Mouse (Mus musculus) embryonic facial prominence, embryonic 14.5 days (tissue): ENCODE measurements at regions not wholly inside any gene's neighbourhood (a gene's known extent, or its start where the extent isn't known, plus 50 kb on each side); places are given as distances from the start of the nearest gene placed in this dataset.

Source experiments
- ATAC-seq: fragments of 200-750 bp; cut with Nextera tagmentation; 2 replicates; pipeline ENCODE4 v1.8.0; 2017; ENCODE audit warnings: low read depth, moderate number of reproducible peaks, moderate TSS enrichment
- DNase-seq: peaks from one replicate; pipeline ENCODE4 v3.0.0-alpha.2; 2015; ENCODE audit warnings: low spot score
- H3K27ac ChIP-seq: fragments of 300-500 bp; sonication (generic); replicated peaks from 2 replicates; pipeline ENCODE4 v1.5.1; 2014; ENCODE audit warnings: low read depth, mild to moderate bottlenecking, low read length, moderate library complexity
- H3K27me3 ChIP-seq: fragments of 300-500 bp; sonication (generic); replicated peaks from 2 replicates; pipeline ENCODE4 v1.6.1; 2014; ENCODE audit warnings: low read length; ENCODE audit not compliant: control insufficient read depth, insufficient read depth
- H3K36me3 ChIP-seq: fragments of 300-500 bp; sonication (generic); 2 replicates; pipeline ENCODE4 v1.6.1; 2014; ENCODE audit warnings: low read length, mixed read lengths; ENCODE audit not compliant: control insufficient read depth, insufficient read depth
- H3K4me1 ChIP-seq: fragments of 300-500 bp; sonication (generic); 2 replicates; pipeline ENCODE4 v1.6.1; 2014; ENCODE audit warnings: antibody characterized with exemption, low read length; ENCODE audit not compliant: control insufficient read depth, insufficient read depth
- H3K4me2 ChIP-seq: fragments of 300-500 bp; sonication (generic); 2 replicates; pipeline ENCODE4 v1.6.1; 2014; ENCODE audit warnings: low read depth, mild to moderate bottlenecking, low read length, moderate library complexity, mixed read lengths
- H3K4me3 ChIP-seq: fragments of 300-500 bp; sonication (generic); 2 replicates; pipeline ENCODE4 v1.5.1; 2014; ENCODE audit warnings: low read depth, mild to moderate bottlenecking, low read length
- H3K9ac ChIP-seq: fragments of 300-500 bp; sonication (generic); 2 replicates; pipeline ENCODE4 v1.6.1; 2014; ENCODE audit warnings: low read depth, mild to moderate bottlenecking, low read length, moderate library complexity, mixed read lengths
- H3K9me3 ChIP-seq: fragments of 300-500 bp; sonication (generic); 2 replicates; pipeline ENCODE4 v1.6.1; 2016; ENCODE audit warnings: low read length; ENCODE audit not compliant: control insufficient read depth
- WGBS: fragments of 180-500 bp; shearing (Covaris S2); extraction: QIAGEN DNeasy Blood & Tissue Kit; methylation state at CpG from one replicate; pipeline ENCODE4 v1.1.7; 2014; 5-methylcytosine and 5-hydroxymethylcytosine counted together

DNA sequence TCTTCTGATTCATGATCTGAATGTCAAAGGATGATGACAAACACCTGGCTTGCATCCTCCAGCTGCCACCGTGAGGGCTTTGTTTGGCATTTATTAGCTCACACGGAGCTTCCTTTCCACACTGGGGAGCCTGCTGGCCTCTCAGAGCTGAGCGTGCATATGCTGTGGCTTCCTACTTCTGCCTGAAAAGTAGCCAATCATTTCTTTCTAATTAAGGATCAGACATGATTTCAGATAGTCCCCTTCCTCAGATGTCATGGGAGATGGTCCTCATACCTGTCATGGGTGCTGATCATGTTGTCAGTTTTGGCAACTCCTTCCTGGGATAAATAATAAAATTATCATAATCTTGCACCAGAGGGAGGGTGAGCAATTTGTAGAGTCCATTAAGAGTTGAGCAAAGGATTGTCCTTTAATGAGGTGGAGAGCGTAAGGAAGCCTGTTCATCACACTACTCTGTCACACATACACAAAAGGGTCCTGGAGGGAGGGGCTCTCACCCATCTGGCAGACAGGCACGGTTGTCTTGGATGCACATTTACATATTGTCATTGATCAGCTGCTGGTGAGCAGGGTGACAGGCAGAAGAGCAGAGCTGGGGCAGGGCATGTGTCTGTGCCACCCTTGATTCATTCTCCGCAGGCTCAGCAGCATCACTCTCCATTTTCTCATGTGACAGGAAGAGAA, 162.6 kb downstream of the Ppp4r2 start:
- Histone ChIP-seq H3K9ac (no peak overlapping the region), H3K36me3 (no peaks in the 10 kb centered on the region), H3K4me3 (no peak overlapping the region), H3K27me3 (no peaks in the 10 kb centered on the region), H3K4me1 (no peaks in the 10 kb centered on the region), H3K9me3 (0 out of 2 replicates have a peak, but pooled peaks cover 2% of the 10 kb centered on the region), H3K27ac (no peak overlapping the region), H3K4me2 (no peak overlapping the region)
- no peak for DNase-seq
- WGBS: 47% methylated on average over 6 of the region's 6 CpGs
- ATAC-seq: no peak

DNA sequence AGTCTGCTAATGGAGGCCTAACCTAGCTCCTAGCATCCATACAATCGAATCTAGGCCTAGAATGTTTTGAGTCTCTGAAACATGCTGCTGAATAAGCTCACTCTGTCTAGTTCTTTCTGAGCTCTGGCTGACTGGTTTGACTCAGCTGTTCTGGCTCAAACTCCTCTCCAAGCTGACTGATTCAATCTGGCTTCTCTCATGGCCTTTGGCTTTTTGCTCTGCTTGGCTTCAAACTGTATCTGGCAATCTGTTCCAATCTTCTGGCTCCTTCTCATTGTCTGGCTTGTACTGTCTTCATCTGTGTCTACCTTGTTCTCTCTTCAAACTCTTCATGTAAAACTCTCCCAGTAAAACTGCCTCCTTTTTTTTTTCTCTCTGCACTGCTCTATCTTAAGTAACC, 164.9 kb downstream of the Ppp4r2 start:
- ATAC-seq: no peak
- no peaks in the 10 kb centered on the region for H3K36me3 ChIP-seq

DNA sequence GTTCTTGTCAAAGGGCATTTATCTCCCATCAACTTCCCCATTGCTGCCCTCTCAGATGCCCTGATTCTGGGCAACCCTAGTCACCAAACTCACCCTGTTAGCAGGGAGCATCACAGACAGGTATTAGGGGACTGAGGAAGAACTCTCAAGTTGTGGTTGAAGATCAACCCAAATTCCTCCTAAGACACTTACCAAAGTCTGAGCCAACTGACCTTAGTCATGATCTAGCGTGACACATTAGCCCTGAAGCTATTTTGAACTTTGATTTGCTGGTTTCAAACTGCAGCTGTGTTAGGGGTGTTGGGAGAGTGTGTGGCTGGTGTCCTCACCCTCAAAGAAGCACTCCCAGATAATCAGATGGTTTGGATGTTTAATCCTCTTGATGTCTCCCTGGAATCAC, 170.5 kb downstream of the Ppp4r2 start:
- H3K4me3 ChIP-seq: no peak overlapping the region
- no peaks in the 10 kb centered on the region for H3K27me3 ChIP-seq
- no peaks in the 10 kb centered on the region for H3K9me3 ChIP-seq
- H3K4me2 ChIP-seq: no peak overlapping the region
- H3K27ac ChIP-seq: no peak overlapping the region
- DNase-seq (no peak), ATAC-seq (no peak)
- 88% methylated on average over 1 of the region's 1 CpGs for WGBS
- H3K36me3 ChIP-seq: no peaks in the 10 kb centered on the region
- no peaks in the 10 kb centered on the region for H3K4me1 ChIP-seq
- no peak overlapping the region for H3K9ac ChIP-seq

More for the DNA sequence above, 164.9 kb downstream of the Ppp4r2 start:
- Histone ChIP-seq H3K9ac (no peak overlapping the region), H3K9me3 (0 out of 2 replicates have a peak, but pooled peaks cover 2% of the 10 kb centered on the region), H3K4me3 (no peak overlapping the region), H3K4me2 (no peak overlapping the region), H3K27ac (no peak overlapping the region), H3K4me1 (no peaks in the 10 kb centered on the region), H3K27me3 (no peaks in the 10 kb centered on the region)
- 78% methylated on average over 1 of the region's 1 CpGs for WGBS
- no peak for DNase-seq

DNA sequence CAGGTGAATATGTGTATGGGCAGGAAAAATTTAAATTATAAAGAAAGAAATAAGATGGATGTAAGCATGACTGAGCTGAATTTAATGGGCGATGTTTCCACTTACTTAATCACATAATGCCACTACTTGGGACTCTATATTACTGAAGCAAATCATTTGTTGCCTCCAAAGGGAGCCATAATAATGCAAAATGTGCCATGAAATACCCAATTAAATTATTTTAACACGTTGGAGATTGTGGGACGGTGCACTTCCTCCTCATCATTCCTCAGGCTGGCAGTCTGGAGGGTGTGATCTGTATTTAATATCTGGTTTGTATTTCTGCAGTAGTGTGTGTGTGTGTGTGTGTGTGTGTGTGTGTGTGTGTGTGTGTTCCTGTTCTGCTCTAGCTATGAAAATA, 188.2 kb downstream of the Ppp4r2 start:
- no peaks in the 10 kb centered on the region; the same call in 1 of the 2 replicates for H3K4me1 ChIP-seq
- H3K4me2 ChIP-seq: no peak overlapping the region
- H3K9me3 ChIP-seq: no peaks in the 10 kb centered on the region
- 60% methylated on average over 3 of the region's 3 CpGs for WGBS
- H3K4me3 ChIP-seq: no peak overlapping the region
- no peak overlapping the region for H3K27ac ChIP-seq
- no peaks in the 10 kb centered on the region for H3K36me3 ChIP-seq
- H3K27me3 ChIP-seq: no peaks in the 10 kb centered on the region
- ATAC-seq (no peak), DNase-seq (no peak)
- H3K9ac ChIP-seq: no peak overlapping the region

DNA sequence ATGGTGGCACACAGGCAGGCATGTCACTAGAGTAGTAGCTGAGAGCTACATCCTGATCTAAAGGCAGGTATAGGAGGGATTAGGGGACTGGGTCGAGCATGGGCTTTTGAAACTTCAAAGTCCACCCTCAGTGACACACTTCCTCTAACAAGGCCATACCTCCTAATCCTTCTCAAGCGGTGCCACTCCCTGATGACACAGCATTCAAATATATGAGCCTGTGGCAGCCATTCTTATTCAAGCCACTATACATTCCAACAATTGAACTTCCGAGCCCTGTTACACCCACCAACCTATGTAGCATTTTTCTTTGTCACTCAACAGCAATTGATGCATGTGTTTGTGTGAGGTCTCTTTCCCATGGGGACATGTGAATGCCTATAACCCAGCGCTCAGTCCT, 192.4 kb downstream of the Ppp4r2 start:
- no peak for ATAC-seq
- no peak overlapping the region for H3K4me3 ChIP-seq
- 78% methylated on average over 4 of the region's 4 CpGs for WGBS

DNA sequence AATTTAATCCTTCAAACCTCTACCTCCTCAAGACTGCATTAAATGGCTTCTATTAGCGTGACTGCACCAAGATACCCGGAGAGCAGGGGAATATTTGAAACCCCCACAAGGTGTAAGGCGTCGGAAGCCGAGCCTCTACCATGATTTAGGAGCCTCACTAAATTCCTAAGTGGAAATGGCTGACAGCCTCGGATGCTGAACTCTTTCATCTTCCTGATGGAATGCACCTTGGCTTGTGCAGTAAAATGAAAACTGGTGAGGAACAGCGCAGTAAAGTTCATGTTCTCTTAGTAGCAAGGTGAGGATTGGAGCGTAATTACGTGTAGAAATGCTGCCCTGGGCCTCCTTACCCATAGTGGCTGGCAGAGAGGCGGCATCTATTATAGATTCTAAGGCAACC, 194.0 kb downstream of the Ppp4r2 start:
- no peak overlapping the region for H3K9ac ChIP-seq
- H3K9me3 ChIP-seq: no peaks in the 10 kb centered on the region
- no peaks in the 10 kb centered on the region for H3K36me3 ChIP-seq
- no peak for ATAC-seq
- 68% methylated on average over 10 of the region's 10 CpGs for WGBS
- H3K4me3 ChIP-seq: no peak overlapping the region
- H3K4me1 ChIP-seq: no peaks in the 10 kb centered on the region
- H3K27me3 ChIP-seq: no peaks in the 10 kb centered on the region
- no peak overlapping the region for H3K4me2 ChIP-seq
- H3K27ac ChIP-seq: no peak overlapping the region
- DNase-seq: no peak

More for the DNA sequence above, 192.4 kb downstream of the Ppp4r2 start:
- Histone ChIP-seq H3K27ac (no peak overlapping the region), H3K4me1 (no peaks in the 10 kb centered on the region; the same call in 1 of the 2 replicates), H3K36me3 (no peaks in the 10 kb centered on the region), H3K9me3 (no peaks in the 10 kb centered on the region), H3K4me2 (no peak overlapping the region), H3K9ac (no peak overlapping the region), H3K27me3 (no peaks in the 10 kb centered on the region)
- no peak for DNase-seq

DNA sequence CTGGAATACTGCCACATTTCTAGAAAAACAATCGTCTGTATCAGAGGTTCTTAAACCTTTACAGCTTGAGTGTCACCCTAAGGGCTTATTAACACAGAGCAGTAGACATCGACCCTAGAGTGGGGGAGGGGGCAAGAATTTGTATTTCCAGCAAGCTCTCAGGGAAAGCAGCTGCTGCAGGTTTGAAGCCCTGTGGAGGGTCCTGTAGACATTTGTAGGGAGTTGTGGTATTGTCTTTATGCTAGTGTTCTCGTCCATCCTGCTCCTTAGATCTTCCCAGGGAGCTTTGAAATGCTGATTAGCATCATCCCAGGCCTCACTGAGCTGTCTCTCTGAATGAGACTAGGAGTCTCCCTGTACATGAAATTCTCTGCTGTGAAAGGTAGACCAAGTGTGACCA, 196.0 kb downstream of the Ppp4r2 start:
- Histone ChIP-seq H3K4me3 (no peak overlapping the region), H3K9me3 (no peaks in the 10 kb centered on the region), H3K4me2 (no peak overlapping the region), H3K27ac (no peak overlapping the region), H3K4me1 (no peaks in the 10 kb centered on the region), H3K9ac (no peak overlapping the region), H3K36me3 (no peaks in the 10 kb centered on the region), H3K27me3 (no peaks in the 10 kb centered on the region)
- ATAC-seq (no peak), DNase-seq (no peak)
- 25% methylated on average over 3 of the region's 3 CpGs for WGBS

DNA sequence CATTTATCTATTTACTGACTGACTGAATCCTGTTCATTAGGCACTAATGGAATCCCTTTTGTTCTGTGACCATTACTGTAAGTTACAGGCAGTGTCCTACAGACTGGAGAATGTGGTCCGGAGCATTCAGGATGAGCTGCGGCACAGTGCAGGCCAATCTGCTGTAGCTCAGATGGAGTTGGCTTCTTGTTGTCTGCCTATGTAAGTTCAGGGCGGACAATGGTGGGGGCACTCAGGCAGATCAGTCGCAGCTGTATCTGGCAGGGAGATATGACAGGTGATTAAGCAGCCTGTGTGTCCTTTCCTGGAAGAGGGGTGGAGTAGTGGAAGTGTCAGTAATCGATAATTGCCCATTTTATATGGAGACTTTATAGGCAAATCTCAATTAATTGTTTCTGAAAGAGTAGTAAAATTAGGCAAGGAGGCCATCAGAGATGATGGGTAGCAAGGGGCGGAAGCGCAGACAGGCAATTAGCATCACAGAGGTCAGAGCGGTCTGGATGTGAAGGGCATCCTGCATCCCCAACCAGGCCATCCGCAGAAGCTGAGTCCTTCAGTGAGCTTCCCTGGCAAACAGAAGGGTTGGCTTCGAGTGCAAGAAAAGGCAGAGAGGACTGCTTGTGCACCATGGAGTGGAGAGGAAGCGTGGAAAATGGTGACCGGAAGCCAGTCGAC, 197.2 kb downstream of the Ppp4r2 start:
- H3K4me3 ChIP-seq: no peak overlapping the region
- no peak overlapping the region for H3K27ac ChIP-seq
- H3K36me3 ChIP-seq: no peaks in the 10 kb centered on the region
- no peak for DNase-seq
- H3K9ac ChIP-seq: no peak overlapping the region
- 88% methylated on average over 13 of the region's 13 CpGs for WGBS
- H3K9me3 ChIP-seq: no peaks in the 10 kb centered on the region
- H3K27me3 ChIP-seq: no peaks in the 10 kb centered on the region
- no peak overlapping the region for H3K4me2 ChIP-seq
- no peaks in the 10 kb centered on the region for H3K4me1 ChIP-seq
- ATAC-seq: no peak

DNA sequence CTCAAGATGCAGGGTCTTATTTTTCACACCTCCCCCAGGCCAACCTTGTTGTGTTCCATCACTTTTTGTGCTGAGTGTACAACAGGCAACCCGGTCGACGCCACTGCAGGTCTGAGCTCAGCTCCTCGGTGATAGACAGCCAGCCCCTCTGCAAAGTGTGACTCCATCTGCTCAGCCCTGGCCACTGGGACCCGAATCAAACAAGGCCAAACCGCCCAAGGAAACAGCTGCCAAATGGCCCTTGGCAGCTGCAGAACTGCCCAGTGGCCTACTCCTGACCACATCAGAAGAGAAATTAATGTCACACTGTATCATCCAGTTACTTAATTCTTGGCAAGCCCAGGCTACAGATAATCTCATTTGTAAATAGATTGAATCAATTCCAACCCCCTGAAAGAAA, 213.3 kb downstream of the Ppp4r2 start:
- Histone ChIP-seq H3K27ac (no peak overlapping the region), H3K36me3 (no peaks in the 10 kb centered on the region), H3K4me1 (peaks cover 9% of the 10 kb centered on the region; the same call in 1 of the 2 replicates), H3K4me2 (no peak overlapping the region), H3K4me3 (no peak overlapping the region), H3K27me3 (no peaks in the 10 kb centered on the region), H3K9me3 (no peaks in the 10 kb centered on the region), H3K9ac (no peak overlapping the region)
- ATAC-seq (peak; percentile 65; the same call in 1 of the 2 replicates), DNase-seq (peak; percentile 76)
- WGBS: 72% methylated on average over 6 of the region's 6 CpGs
